Mouse (Mus musculus) ovary, adult 10 weeks (tissue): ENCODE measurements around the gene Scgb2b27. TPM values are rescaled to one million over a fixed set of nuclear protein-coding genes. Genes with fewer than 3 reads are reported as not detected.

Experiments used
- polyA plus RNA-seq: library from polyadenylated mRNA; stranded (reverse); fragments of 350-450 nt; fragmentation: Illumina TruSeq; extraction: RNeasy Lipid Tissue Mini Kit (QIAGEN cat#74804); gene quantifications from one replicate; pipeline ENCODE4 v1.2.3, GENCODE M21; 2014

Gene Scgb2b27
- polyA plus RNA-seq = not detected

DNA sequence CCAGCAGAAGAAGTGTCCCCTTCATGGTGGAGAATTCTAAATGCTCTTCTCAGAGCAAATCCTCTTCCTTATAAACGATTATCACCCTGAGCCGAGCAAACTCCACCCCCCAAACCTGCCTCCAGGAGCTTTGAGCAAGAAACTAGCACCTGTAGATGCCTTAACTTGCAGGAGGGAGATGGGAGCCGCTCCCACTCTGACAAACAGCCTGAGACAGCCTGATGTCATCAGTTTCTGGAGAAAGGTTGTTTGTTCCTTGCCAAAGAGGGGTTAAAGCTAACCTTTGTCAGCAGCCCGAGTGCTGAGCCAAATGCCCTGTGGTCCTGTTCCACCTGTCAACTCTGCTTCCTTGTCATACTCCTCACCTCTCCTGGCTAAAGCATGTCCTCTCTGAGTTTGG is at the start of gene Scgb2b27:
Gene Scgb2b27 (minus strand): TSS at position 101 of the 400 bp plus-strand sequence.

DNA sequence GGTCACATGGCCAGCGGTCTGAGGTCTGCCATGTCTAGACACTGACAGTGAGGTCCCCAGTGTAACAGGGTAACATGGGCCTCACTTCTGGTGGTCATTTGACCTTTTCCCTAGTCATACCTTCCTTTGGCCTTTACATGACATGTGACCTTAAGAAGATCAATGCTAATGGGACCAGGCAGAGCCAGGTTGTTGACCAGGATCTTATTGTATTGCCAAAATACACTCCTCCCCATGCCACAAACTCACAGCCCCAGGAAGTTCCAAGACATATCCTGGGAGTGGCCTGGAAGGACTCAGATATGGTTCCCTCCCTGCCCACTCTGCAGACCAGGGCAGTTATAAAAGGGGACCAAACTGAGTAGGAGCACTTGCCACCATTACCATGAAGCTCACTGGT is 7.4 kb upstream of the Scgb2b27 start, which contains the start of gene Scgb1b27:
Gene Scgb1b27 (plus strand): TSS at position 301 of the 400 bp plus-strand sequence.

Other genes starting within 250 kb of the Scgb2b27 start
- gene Scgb2b26, start 68.9 kb downstream of the Scgb2b27 start, polyA plus RNA-seq = not detected
- not detected for gene Scgb1b27, start 7.5 kb upstream of the Scgb2b27 start, polyA plus RNA-seq
- not detected for gene Scgb1b30, start 81.5 kb upstream of the Scgb2b27 start, polyA plus RNA-seq
- 0.68 TPM for gene Wtip, start 119.3 kb upstream of the Scgb2b27 start, polyA plus RNA-seq
- 109 TPM for gene Uba2, start 155.7 kb upstream of the Scgb2b27 start, polyA plus RNA-seq
- gene Pdcd2l, start 182.7 kb upstream of the Scgb2b27 start, polyA plus RNA-seq = 5.4 TPM
- 16.7 TPM for gene Gpi1, start 216.4 kb upstream of the Scgb2b27 start, polyA plus RNA-seq
- not detected for gene Gm6096, start 237.1 kb upstream of the Scgb2b27 start, polyA plus RNA-seq